Mouse (Mus musculus): ENCODE measurements around the gene Apol7e.
A peak's percentile ranks its signal among the peaks of the same experiment; 100 is the strongest.
"Not testable (repeated sequence)": the region's sequence is repeated elsewhere in the genome, so short reads cannot be mapped to it uniquely, and the experiment has no call there.

Gene Apol7e

DNA sequence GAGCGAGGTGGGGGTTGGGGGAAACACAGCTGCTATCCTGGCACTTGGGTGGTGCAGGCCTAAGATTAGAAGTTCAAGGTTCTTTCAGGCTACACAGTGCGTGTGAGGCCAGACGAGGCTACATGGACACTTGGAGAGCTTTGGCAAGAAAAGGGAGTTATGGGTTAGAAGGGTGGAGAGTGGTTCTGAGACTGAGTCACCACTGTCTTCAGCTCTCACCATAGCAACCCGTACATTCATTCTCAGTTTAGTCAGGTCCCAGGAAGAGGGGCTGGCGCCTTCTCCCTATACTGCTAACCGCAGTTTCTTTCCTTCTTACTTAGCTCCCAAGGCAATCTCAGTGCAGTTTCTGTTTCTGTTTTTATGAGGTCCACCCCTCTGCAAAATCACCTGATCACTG is 42.9 kb downstream of the Apol7e start:
- DNase-seq = not testable (repeated sequence)

DNA sequence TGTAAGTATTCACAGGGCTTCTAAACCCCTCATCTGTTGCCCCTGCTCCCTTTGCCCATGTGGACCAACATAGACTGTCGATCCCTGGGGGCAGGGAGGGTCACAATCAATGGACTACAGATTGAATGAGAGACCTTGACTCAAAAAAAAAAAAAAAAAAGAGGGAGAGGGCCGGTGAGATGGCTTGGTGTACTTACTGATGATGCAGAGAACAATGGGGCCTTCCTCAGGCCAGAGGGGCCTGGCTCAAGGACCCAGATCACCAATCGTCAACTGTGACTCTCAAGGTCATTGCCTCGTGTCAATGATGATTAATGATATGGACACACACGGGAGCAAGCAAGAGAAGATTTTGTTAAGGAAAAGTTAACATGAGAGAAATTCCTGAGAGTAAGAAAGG is 46.0 kb downstream of the Apol7e start:
- DNase-seq = no peak

DNA sequence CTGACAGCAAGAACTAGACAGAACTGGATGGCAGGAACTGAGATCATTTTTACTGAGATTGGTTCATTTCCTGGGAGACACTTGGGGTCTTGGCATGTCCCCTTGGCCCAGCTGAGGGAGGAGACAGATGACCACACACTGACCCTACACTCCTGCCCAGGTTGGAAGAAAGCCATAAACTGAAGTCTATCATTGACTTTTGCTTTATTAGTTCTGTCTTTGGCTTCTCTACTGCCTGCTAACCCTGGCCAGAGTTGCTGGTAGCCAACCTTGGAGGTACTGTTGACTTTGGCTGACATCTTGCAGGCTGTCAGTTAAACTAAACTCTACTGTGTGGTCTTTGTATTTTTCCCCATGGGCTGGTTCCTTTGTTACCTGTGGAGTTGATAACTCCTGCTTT is 46.4 kb downstream of the Apol7e start:
- DNase-seq = no peak

DNA sequence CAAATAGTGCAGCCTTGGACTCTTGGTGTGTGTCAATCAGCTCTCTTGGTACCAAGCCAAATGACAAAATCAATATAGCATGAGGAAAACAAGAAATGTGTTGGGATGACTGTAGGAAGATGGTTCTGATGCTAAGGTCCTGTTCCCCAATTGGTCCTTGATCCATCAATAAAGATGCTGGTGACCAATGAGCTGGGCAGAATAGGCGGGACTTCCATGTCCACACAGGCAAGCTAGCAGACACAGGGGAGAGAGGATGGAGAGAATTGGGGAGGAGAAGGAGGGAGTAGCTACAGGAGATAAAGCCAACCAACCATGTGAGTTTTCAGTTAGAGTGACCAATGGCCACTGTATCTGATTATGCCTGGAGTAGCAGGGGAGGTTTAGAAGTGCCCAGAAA is 47.7 kb downstream of the Apol7e start:
- no peak for DNase-seq

DNA sequence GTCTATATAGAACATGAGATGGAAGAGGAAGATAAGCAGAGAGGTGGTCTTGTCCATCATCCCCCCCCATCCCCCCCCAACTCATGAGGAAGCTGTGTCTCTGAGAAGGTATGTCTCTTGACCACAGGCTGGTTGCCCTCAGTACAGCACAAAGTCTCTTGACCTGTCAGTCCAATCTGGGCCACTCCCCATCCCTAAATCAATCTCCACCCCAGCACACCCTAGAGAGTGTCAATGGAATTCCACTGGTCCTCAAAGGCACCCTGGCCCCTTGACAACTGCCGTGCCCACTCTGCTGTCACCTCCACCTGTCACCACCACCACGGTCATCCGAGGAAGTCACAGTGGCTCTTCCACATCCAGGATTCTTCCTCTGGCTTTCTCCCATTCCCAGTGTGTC is 49.8 kb downstream of the Apol7e start:
- no peak for DNase-seq

DNA sequence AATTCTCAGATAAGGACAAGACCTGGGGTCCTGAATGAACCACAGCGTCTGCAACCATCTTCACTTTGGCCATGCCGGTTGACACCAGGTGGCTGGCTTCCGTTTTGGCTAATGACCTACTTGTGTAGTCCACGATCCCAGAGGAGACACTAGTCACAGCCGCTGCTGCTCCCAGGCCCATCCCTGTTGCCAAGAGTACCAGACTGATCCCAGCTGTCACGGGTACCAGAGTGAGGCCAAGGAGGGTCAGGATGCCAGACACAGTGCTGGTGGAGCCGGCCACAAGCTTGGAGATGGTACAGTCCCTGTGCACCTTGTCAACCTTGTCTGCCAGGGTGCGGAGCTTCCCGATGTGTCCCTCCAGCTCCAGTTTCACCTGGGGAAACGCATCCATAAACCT is 51.1 kb downstream of the Apol7e start:
- no peak for DNase-seq

DNA sequence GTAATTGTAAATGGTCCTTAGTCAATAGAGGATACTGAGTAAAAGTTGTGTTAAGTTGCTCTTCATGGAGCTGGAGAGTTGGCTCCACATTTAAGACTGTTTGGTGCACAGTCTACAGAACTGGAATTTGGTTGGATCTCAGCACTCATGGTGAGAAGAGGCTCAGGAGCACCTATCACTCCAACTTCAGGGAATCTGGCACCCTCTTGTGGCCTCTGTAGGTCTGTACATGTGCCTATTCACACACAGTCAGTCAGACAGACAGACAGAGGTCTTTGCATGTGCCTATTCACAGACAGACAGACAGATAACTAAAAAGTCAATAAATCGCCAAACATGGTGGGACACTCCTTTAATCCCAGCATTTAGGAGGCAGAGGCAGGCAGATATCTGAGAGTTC is 51.8 kb downstream of the Apol7e start:
- DNase-seq = no peak

DNA sequence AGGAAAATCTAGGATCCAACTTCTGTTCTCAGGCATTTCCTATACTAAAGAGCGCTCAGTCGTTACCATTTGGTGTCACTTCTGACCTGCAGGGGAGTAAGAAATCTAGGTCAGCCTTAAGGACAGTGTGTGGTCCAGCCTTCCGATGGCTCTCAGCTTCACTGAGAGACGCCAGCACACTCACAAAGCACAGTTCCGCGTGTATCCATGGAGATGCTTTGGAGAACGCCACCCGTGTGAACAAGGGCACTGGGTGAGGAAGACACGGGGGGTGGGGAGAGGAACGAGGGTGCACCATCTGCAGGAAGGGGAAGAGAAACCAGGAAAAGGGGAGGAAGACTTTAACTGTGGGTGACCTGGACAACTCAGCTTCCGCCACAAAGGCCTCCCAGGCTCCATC is 53.8 kb downstream of the Apol7e start:
- no peak for DNase-seq

DNA sequence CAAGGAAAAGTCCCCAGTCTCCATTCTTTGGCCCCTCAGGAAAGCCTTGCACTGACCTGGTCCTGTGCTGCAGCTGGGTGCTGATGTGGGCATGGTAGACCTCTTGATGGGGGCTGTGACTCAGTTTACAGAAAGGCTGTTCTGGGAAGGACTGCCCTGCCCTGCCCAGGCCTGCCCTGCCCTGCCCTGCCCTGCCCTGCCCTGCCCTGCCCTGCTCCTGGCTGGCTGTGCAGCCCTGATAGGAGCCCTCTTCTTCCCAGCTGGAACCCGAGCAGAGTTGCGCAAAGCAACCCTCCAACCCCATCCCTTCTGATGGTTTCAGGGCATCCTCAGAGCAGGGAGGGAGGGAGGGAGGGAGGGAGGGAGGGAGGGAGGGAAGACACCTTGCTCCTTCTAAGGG is 56.5 kb downstream of the Apol7e start:
- DNase-seq = no peak

DNA sequence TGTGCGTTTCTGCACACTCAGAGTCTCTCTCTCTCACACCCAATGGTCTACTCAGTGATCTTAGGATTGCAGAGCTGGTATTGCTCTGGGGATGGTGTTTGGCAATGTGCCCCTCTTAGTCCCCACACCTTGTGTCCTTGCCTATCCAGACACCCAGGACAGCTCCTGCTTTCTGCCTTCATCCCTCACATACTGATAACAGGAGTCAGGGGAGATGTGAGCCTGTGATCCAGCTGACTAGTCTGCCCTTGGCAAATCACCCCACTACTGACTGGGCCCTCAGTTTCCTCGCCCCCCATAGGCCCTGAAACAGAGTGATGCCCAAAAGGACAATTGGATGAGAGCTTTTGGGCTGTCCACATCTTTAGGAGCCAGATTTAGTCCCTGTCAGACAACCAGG is 57.4 kb downstream of the Apol7e start:
- DNase-seq = no peak

DNA sequence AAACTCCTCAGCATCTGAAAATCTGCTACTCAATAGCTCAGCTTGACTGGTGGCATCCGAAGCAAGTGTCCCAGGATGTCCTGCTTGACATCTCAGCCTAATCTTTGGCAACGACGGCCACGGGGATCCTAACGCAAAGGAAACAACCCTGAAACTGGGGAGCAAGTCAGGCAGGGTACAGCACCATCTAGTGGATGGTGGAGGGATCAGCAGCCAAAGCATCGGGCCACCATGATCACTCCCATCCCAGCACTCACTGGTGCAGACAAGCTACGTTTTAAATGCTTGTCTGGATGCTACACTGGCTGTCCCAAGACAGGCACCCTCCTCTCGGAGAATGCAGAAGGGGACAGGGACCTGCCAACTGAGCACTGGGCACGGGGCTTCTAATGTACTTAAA is 58.2 kb downstream of the Apol7e start, which contains the start of gene Apol8:
Gene Apol8, minus strand, starts transcription at position 156 of the 400 bp plus-strand sequence.
- DNase-seq = peak; percentile 59

DNA sequence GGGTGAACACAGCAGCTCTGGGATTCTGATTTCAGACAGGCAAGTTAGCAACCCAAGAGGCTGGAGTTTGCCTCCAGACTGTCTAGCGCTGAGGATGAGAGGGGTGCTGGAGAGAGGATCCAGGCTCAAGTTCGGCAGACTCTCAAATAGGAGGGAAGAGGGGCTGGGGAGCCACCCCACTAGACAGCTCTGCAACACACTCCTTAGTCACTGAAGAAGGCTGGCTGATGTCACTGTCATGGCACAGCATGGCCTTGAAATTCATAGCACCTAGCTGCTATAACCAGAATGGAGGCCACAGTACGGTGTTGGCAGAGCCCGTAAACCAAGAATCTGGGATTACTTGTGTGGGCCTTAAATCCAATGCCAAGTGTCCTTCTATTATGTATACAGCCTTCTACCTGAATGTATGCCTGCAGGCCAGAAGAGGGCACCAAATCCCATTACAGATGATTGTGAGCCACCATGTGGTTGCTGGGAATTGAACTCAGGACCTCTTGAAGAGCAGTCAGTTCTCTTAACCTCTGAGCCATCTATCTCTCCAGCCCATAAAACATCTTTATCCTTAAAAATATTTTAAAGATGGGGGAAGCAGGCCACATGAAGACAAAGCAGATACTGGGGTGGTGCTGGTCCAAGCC is 59.0 kb downstream of the Apol7e start:
- DNase-seq = no peak

DNA sequence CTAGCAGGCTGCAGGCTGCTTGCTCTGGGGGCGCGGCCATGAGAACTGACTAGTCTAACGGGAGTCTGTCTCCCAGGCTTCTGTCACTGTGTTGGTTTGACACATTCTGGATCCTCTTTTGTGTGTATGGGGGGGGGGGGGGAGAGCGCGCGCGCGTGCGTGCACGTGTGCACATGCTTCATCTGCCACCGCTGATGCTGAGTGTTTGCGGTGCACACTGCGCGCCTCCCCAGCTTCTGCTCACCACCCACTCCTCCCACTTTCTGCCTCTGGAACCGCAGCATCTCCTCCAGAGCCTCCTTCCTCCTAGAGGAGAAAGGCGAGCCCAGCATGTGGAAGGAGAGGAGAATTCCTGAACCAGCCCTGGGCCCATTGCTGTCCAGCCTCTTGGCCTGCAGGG is 61.4 kb downstream of the Apol7e start:
- DNase-seq = no peak

DNA sequence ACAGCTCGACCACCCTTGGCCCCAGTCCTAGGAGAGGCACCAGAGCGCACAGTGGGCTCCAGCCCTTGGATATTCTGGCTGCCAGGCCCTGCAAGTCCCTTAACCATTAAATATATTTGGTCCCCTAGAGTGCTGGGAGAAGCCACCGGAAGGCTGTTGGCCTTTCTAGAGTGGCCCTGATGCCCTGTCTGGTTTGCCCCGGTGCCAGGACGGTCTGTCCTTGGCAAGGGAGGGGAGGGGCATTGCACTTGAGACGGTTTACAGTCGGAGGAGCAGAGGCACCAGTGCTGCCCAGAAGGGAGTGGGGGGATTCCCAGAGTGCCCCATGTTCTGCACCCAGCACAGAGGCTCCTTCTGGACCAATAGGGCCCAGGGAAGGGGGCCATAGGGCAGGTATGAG is 62.4 kb downstream of the Apol7e start:
- DNase-seq = no peak

DNA sequence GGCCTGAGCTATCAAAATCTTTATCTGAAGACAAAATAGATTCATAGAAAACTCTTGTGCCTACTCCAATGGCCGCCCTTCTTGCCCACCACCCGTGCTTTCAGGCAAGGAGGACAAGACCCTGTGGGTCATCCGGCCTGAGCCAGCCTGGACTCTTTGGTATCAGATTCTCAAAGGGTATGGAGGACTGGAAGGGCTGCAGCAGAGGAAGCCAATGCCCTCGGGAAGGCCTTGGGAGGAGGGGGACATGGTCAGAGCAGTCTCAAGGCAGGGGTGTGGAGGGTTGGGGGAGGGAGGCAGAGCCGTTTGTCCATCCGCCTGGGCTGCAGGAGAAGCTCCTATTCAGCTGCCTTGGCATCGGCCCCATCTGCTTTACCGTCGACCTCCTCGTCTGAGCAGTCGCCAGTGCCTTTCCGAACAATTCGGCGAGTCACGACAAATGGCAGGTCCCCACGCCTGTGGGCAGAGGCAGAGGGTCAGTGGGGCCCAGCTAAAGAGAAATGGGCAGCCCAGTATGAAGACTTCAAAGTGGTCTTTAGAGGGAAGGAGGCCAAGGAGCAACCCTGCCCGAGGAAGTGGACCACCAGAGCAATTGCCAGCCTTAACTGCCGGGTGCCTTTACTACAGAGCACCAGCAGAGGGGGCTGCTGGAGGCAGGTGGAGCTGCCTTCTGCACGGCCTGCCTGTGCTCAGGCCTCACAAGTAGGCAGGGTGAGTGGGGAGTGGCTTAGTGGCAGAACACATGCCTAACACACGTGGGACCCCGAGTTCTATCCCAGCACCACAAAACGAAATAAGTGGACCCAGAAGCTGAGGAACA is 63.1 kb downstream of the Apol7e start:
- DNase-seq = no peak

DNA sequence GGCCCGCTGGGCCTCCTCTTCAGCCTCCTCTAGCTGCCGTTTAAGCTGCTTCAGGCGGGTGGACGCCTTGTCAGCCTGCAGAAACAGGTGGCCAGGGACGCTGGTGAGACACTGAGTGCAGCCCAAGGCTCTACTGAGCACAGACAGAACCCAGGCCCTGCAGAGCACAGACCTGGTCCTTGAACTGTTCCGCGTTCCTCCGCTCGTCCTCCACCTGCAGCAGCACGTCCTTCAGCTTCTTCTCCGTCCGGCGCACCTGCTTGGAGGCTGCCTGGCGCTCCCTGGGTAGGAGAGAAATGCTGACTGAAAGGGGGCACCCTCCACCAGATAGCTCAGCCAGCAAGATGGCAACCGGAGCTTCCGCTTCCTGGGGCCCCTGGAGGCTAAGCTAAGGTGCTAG is 64.4 kb downstream of the Apol7e start:
- no peak for DNase-seq

DNA sequence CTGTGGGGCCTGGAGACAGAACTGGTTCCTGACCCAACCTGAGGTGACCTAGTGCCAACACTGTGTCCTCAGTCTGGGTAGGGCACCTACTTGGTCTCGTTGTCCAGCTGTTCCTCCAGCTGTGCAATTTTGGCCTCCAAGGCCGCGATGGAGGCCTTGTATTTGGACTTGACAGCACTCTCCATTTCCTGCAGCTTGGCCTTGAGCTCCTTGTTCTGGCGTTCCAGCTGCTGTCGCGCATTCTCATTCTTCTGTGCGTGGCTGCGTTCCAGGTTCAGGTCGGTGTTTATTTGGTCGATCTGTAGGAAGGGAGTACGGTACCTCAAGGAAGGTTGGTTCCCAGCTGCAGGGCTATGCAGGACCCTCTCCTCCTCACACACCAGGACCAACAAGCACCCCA is 65.0 kb downstream of the Apol7e start:
- DNase-seq = no peak

DNA sequence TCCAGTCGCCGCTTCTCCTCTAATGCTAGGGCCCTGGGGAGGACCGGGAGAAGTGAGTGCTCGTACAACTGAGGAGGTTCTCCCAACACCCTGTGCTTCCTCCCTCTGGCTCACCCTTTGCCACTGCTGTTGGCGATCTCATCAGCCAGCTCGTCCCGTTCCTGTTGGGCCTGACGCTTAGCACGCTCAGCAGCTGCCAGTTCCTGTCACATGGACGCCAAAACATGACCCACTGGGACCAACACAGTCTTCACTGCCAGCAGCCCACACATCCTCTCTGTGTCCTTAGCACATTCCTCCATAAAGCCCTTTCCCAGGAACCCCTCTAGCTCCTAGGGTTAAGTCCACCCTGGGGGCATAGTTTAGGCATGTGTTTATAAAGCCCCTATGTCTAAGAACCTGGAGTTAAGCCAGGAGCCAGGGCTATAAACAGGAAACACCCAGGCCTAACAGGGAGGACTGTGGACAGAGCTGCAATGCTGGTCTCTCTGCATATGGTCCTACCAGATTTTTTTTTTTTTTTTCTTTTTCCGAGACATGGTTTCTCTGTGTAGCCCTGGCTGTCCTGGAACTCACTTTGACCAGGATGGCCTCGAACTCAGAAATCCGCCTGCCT is 65.8 kb downstream of the Apol7e start:
- DNase-seq = no peak

DNA sequence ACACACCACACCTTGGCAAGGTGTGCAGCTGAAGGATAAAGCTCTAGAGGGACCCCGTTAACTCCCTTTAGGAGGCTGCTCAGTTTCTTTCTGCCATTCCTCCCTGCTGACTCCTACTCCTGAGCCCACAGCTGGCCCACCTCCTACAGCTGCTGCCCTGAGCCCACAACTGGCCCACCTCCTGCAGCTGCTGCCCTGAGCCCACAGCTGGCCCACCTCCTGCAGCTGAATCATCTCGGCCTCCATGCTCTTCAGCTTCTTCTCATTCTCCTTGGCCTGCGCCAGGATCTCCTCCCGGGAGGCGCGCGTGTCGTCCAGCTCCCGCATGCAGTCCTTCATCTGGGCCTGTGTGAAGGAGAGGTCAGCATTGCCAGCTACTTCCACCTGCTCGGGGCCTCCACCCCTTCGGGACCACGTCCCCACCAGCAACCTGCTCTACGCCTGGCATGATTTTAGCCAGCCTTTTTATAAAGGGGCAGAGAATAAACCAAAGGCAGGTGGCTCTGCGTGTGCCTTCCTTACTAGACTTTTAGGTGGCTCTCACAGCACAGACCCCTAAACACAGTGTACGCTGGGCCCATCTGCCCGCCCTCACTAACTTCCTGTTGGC is 66.9 kb downstream of the Apol7e start:
- DNase-seq = no peak

DNA sequence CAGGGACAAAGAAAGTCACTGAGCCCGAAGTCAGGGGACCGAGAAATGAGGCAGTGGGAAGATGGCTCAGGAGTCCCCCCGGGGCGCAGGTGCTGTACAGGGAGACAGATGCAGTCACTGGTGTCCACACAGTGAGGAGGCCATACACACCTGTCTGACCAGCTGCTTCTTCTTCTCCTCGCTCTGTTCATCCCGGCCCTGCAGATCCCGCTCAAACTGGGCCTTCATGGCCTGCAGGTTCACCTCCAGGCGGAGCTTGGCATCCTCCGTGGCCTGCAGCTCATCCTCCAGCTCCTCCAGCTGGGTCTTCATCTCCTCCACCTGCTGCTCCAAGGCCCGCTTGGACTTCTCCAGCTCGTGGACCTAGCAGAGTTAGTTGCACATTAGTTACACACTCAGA is 68.3 kb downstream of the Apol7e start:
- DNase-seq = no peak

All from cerebellum, adult 8-10 months (tissue).